Mouse (Mus musculus): ENCODE measurements around the gene Arl6ip1.

- TF ChIP-seq POLR2A (IDR thresholded peaks at IDR 0.05; ENCODE audit: low read depth, low read length) (no peak), CTCF (IDR thresholded peaks at IDR 0.05; ENCODE audit: extremely low read depth, insufficient read depth, insufficient read length, insufficient replicate concordance) (no peak)
These were observed 18.3 kb downstream of the Arl6ip1 start for GRCm38 (mm10) chr7:118111128-118111527.
